Mouse (Mus musculus) bone marrow macrophage, adult 2 months (primary cell): ENCODE measurements around the gene Spem2.

Experiments
- CTCF ChIP-seq: IDR thresholded peaks from 2 replicates; pipeline ENCODE4 v1.5.1; 2012; ENCODE audit warnings: low read depth, mild to moderate bottlenecking, low read length, moderate library complexity
- POLR2A ChIP-seq: IDR thresholded peaks from 2 replicates; pipeline ENCODE4 v1.6.1; 2012; ENCODE audit warnings: mild to moderate bottlenecking, low read depth, low read length, borderline replicate concordance

DNA sequence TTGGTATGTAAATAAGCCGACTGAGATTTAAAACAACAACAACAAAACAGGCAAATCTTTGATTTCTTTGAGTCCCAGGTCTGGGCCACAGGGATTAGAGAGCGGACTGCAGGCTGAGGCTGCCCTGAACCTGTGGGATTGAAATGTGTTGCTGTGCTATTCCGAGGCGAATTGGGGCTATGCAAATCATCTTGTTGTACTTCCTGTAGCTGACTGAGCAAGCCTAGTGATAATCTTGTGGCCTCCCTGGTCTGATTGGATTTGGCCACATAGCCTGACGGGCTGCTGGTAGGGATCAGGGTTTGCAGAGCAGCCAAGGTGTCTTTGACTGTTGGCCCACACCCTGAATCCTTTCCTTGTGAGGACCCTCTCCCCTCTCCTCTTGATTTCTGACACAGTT is 43.3 kb downstream of the Spem2 start:
- TF ChIP-seq CTCF (no peak), POLR2A (no peak)
